Mouse (Mus musculus): Measurements from ENCODE around the gene Iqcf5.

GRCm38 (mm10) chr9:106475046-106475445, 39.3 kb upstream of the Iqcf5 start:
- TF ChIP-seq CTCF (IDR thresholded peaks at IDR 0.05; ENCODE audit: borderline replicate concordance, insufficient read depth, low read length) (no peak), POLR2A (IDR thresholded peaks at IDR 0.05; ENCODE audit: low read depth, low read length) (no peak)

All from embryonic fibroblast, embryonic 13.5 days (primary cell).